Mouse (Mus musculus) brain, embryonic 14.5 days (tissue): ENCODE results near the gene Mutyh.

ENCODE experiments used
- CTCF ChIP-seq: fragments of 200-500 bp; IDR thresholded peaks from 2 replicates; pipeline ENCODE4 v1.5.1; 2012; ENCODE audit warnings: inconsistent platforms, mild to moderate bottlenecking, moderate library complexity, borderline replicate concordance; ENCODE audit not compliant: insufficient read depth, insufficient read length; ENCODE audit errors: extremely low read depth
- POLR2A ChIP-seq: fragments of 200-500 bp; IDR thresholded peaks from 2 replicates; pipeline ENCODE4 v1.6.1; 2012; ENCODE audit warnings: mild to moderate bottlenecking, inconsistent platforms, borderline replicate concordance; ENCODE audit not compliant: poor library complexity, insufficient read depth, insufficient read length, severe bottlenecking; ENCODE audit errors: extremely low read depth

GRCm38 (mm10) chr4:116794273-116794672 is 13.2 kb upstream of the Mutyh start:
- TF ChIP-seq CTCF = no peak
- TF ChIP-seq POLR2A = no peak
